Mouse (Mus musculus) heart, embryonic 12.5 days (tissue): ENCODE results near the gene Ppt2. TPM values are rescaled to one million over a fixed set of nuclear protein-coding genes. Genes with fewer than 3 reads are reported as not detected.

ENCODE experiments used
- ATAC-seq: fragments of 200-750 bp; cut with Nextera tagmentation; 2 replicates; pipeline ENCODE4 v1.8.0; 2017; ENCODE audit warnings: moderate TSS enrichment, moderate library complexity; ENCODE audit not compliant: insufficient number of reproducible peaks, low FRiP score
- H3K27ac ChIP-seq: fragments of 300-500 bp; sonication (generic); 2 replicates; pipeline ENCODE4 v1.5.1; 2016; ENCODE audit warnings: mild to moderate bottlenecking, moderate library complexity; ENCODE audit not compliant: poor library complexity, severe bottlenecking
- H3K27me3 ChIP-seq: fragments of 300-500 bp; sonication (generic); replicated peaks from 2 replicates; pipeline ENCODE4 v1.6.1; 2016; ENCODE audit warnings: mild to moderate bottlenecking, moderate library complexity
- H3K36me3 ChIP-seq: fragments of 300-500 bp; sonication (generic); 2 replicates; pipeline ENCODE4 v1.6.1; 2016; ENCODE audit warnings: mild to moderate bottlenecking, moderate library complexity
- H3K4me1 ChIP-seq: fragments of 300-500 bp; sonication (generic); replicated peaks from 2 replicates; pipeline ENCODE4 v1.6.1; 2016; ENCODE audit warnings: mild to moderate bottlenecking
- H3K4me2 ChIP-seq: fragments of 300-500 bp; sonication (generic); 2 replicates; pipeline ENCODE4 v1.6.1; 2016; ENCODE audit warnings: mild to moderate bottlenecking, moderate library complexity
- H3K4me3 ChIP-seq: fragments of 300-500 bp; sonication (generic); 2 replicates; pipeline ENCODE4 v1.5.1; 2016; ENCODE audit warnings: mild to moderate bottlenecking
- H3K9ac ChIP-seq: fragments of 300-500 bp; sonication (generic); 2 replicates; pipeline ENCODE4 v1.6.1; 2016; ENCODE audit warnings: mild to moderate bottlenecking, moderate library complexity
- H3K9me3 ChIP-seq: fragments of 300-500 bp; sonication (generic); replicated peaks from 2 replicates; pipeline ENCODE4 v1.6.1; 2016; ENCODE audit warnings: mild to moderate bottlenecking, moderate library complexity
- WGBS: fragments of 180-500 bp; shearing (Covaris S2); methylation state at CpG from one replicate; pipeline ENCODE4 v1.1.7; 2016; 5-methylcytosine and 5-hydroxymethylcytosine counted together
- polyA plus RNA-seq: library from polyadenylated mRNA; unstranded; fragments of >200 nt; fragmentation: Nextera tagmentation; extraction: Ambion mirVana; gene quantifications from 2 replicates; pipeline ENCODE4 v1.2.1, GENCODE M21; 2016

The Ppt2 gene
- polyA plus RNA-seq, 1 experiment from 2014 or later, result 28.9 TPM

DNA sequence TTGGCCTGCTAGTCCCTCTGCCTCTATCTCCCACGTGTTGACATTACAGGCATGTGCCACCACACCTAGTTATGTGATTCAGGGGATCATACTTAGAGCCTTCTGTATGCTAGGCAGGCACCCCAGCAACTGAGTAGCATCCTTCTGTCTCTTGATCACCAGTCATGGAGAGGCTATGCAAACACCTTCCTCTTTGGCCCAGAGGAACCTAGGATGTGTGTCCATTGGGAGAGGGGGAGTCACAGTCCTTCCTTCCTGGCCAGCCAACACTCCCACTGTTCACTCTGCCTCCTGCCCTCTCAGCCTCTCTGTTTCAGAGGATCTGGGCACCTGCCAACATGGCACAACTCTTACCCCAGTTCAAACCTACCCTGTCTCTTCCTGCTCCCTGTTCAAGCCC, 35.2 kb upstream of the Ppt2 start:
- peaks cover 26% of the 10 kb centered on the region for H3K4me1 ChIP-seq
- H3K9ac ChIP-seq, result no peak overlapping the region
- no peak overlapping the region for H3K4me3 ChIP-seq
- no peaks in the 10 kb centered on the region for H3K36me3 ChIP-seq
- ATAC-seq, result no peak
- no peak overlapping the region for H3K4me2 ChIP-seq
- peaks cover 45% of the 10 kb centered on the region for H3K27me3 ChIP-seq
- WGBS, result 34% methylated on average over 1 of the region's 1 CpGs
- no peaks in the 10 kb centered on the region; the same call in 1 of the 2 replicates for H3K9me3 ChIP-seq
- H3K27ac ChIP-seq, result no peak overlapping the region

DNA sequence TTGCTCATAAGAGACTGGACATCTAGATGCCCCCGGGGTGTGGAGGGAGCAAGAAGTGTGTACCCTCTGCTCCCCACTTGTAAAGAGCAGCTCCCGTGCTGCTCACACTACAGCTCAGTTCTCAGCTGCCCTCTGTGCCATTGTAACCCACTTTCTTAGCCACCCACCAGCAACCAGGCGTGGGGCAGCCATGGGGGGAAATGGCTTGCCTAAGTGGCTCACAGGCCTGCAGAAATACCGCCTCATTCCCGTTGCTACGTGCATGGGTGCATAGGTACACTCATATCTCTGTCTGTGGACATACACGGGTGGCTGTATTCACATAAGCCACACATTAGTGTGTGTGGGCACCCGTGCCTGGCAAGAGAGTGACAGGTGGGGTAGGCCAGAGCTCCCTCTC, 34.7 kb upstream of the Ppt2 start:
- no peak overlapping the region for H3K27ac ChIP-seq
- H3K9me3 ChIP-seq, result no peaks in the 10 kb centered on the region; the same call in 1 of the 2 replicates
- H3K4me2 ChIP-seq, result no peak overlapping the region
- no peak overlapping the region for H3K4me3 ChIP-seq
- WGBS, result 78% methylated on average over 8 of the region's 8 CpGs
- ATAC-seq, result no peak
- no peaks in the 10 kb centered on the region for H3K36me3 ChIP-seq
- peaks cover 26% of the 10 kb centered on the region for H3K4me1 ChIP-seq
- no peak overlapping the region for H3K9ac ChIP-seq
- H3K27me3 ChIP-seq, result peaks cover 45% of the 10 kb centered on the region

DNA sequence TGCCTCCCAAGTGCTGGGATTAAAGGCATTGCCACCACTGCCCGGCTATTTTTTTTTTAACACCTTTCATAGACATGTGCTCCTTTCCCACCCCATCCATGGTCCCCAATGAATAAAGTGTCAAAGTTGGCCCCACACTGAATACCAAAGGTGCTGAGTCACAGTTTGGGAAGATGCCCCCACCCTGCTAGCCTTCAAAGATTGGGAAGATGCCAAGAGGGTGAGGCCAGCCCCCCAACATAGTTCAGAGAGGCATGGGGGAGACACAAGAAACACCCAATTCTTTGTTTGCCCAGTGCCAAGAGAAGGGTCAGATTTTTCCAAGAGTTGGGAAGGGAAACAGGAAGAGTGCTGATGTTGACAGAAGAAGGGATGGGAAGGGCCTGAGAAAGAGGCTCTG, 34.2 kb upstream of the Ppt2 start:
- ATAC-seq, result no peak
- H3K4me2 ChIP-seq, result no peak overlapping the region
- H3K4me1 ChIP-seq, result peaks cover 26% of the 10 kb centered on the region
- no peak overlapping the region for H3K27ac ChIP-seq
- H3K9ac ChIP-seq, result no peak overlapping the region
- H3K36me3 ChIP-seq, result no peaks in the 10 kb centered on the region
- 71% methylated on average over 1 of the region's 1 CpGs for WGBS
- H3K9me3 ChIP-seq, result no peaks in the 10 kb centered on the region
- no peak overlapping the region for H3K4me3 ChIP-seq
- H3K27me3 ChIP-seq, result peaks cover 45% of the 10 kb centered on the region

DNA sequence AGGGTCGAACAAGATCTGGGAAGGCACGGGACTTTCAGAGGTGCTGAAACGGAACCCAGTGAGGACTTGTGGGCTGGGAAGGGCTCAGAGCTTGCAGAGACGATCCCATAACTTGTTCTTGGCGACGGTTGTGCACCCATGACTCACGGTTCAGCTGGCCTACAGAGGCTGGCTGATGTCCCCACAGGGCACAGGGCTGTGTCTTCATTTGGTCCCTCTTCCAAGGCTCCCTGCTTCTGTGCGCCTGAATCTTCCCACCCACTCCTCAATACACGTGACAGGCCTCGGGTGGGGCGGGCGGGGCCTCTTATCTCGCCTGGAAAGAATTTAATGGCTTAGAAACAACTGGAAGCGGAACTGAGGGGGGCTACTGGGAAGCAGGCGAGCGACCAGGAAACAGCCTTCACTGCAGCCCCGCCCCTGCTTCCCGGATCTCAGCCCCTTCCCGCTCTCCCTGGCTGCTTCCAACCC, 32.8 kb upstream of the Ppt2 start:
- Histone ChIP-seq H3K9ac (peak overlapping the region; percentile 1; the same call in 1 of the 2 replicates), H3K27ac (no peak overlapping the region), H3K4me1 (peaks cover 28% of the 10 kb centered on the region), H3K4me2 (peak overlapping the region; percentile 60), H3K27me3 (peaks cover 45% of the 10 kb centered on the region), H3K9me3 (no peaks in the 10 kb centered on the region), H3K4me3 (peak overlapping the region; percentile 17), H3K36me3 (no peaks in the 10 kb centered on the region)
- ATAC-seq, result peak; percentile 53; the same call in 1 of the 2 replicates
- WGBS, result 5% methylated on average over 19 of the region's 19 CpGs

DNA sequence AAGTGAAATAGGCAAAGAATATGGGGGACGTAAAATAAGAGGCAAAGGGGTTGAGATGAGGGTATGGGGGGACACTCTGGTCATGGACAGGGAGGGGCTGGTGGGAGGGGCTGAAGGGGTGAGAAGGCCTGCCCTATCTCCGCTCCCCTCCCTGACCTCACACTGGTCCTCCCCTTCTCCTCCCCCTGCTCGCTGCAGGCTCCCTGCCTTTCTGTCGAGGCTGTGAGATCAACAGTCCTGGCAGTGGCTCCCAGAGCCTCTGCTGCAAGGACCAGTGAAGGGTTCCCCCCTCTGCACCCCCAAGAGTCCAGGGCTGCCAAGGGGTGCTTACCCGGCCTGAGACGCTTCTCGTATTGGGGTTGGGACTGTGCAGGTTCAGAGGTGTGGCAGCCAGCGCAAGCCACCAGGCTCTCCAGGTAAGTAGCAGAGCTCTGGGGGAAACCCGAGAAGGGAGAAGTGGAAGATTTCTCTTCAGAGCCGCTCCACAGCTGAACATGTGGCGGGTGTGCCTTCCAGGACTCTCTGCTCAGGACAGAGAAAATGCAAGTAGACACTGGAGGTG, 32.0 kb upstream of the Ppt2 start:
- Histone ChIP-seq H3K4me2 (peak overlapping the region; percentile 60), H3K4me3 (no peak overlapping the region), H3K36me3 (no peaks in the 10 kb centered on the region), H3K9me3 (no peaks in the 10 kb centered on the region), H3K4me1 (peaks cover 36% of the 10 kb centered on the region), H3K9ac (no peak overlapping the region), H3K27ac (no peak overlapping the region), H3K27me3 (peaks cover 37% of the 10 kb centered on the region)
- no peak for ATAC-seq
- 27% methylated on average over 11 of the region's 11 CpGs for WGBS

DNA sequence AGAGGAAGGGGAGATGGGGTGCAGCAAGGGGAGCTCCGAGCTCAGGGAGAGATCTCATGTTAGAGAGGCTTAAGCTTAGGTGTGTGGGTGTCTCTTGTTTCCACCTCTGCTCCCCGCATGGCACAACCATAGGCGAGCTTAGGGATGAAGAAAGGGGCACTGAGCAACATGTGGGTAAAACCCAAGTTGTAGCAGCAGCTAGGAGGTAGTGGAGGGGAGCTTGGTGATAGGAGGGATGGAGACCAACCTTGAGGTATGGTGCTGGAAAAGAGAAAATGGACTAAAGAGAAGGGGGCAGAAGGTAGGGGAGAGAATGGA, 31.5 kb upstream of the Ppt2 start:
- Histone ChIP-seq H3K27ac (no peak overlapping the region), H3K27me3 (peaks cover 33% of the 10 kb centered on the region), H3K36me3 (no peaks in the 10 kb centered on the region), H3K9me3 (no peaks in the 10 kb centered on the region), H3K4me2 (no peak overlapping the region), H3K4me1 (peaks cover 41% of the 10 kb centered on the region), H3K4me3 (no peak overlapping the region), H3K9ac (no peak overlapping the region)
- ATAC-seq, result no peak
- 57% methylated on average over 3 of the region's 3 CpGs for WGBS

DNA sequence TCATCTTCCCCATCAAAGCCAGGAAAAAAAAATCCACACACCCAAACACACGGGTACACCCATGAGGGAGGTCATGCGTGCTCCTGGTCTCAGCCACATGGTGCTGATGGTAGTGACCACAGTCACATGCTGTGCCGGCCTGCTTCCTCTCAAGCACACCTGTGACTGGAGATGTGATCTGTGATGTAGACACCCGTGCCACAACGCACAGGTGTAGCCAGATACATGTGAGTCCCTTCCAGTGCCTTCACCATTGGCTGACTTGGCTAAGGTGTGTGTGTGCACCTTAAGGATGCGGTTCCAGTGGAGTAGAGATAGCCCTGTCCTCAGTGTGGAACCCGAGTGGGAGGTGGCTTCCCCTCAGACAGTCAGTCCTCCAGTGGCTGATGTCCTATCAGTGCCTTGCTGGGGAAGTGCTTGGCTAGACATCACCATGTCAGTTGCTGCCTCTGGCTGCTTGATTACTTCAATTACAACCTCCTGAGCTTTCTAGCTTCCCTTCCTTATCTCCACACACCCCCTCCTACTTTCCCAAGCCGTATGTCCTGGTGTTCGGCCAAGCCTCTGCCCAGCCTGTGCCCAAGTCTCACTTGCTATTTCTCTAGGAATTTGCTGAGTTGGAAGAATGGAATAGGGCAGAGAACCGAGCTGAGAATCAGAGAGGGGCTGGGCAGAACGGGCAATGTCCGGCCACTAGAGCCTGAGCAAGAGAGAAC, 31.0 kb upstream of the Ppt2 start:
- WGBS, result 40% methylated on average over 12 of the region's 12 CpGs
- H3K4me2 ChIP-seq, result no peak overlapping the region

DNA sequence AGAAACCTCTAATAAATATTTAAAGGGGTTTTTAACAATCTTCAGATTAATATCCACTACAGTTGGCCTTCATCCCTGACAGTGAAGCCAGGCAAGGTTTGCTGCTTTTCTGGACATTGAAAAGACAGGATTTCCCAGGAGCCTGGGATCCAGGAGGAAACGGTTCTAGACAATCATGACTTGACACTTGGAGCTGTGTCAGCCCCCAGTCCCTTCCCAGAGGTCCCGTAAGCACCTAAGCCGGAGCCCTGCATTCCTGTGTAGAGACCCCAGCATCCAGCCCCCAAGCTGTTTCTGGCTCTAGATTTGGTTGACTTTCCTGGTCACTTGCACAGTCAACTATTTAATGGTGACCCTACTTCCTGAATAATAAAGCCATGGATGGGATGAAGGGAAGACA, 30.3 kb upstream of the Ppt2 start:
- Histone ChIP-seq H3K27ac (no peak overlapping the region), H3K36me3 (peaks cover 7% of the 10 kb centered on the region), H3K4me1 (peaks cover 47% of the 10 kb centered on the region), H3K4me2 (no peak overlapping the region), H3K9me3 (no peaks in the 10 kb centered on the region), H3K27me3 (peaks cover 31% of the 10 kb centered on the region), H3K4me3 (no peak overlapping the region), H3K9ac (no peak overlapping the region)
- no peak for ATAC-seq
- WGBS, result 67% methylated on average over 3 of the region's 3 CpGs

More for the DNA sequence above, 31.0 kb upstream of the Ppt2 start:
- no peak overlapping the region for H3K9ac ChIP-seq
- peaks cover 3% of the 10 kb centered on the region for H3K36me3 ChIP-seq
- H3K9me3 ChIP-seq, result no peaks in the 10 kb centered on the region
- no peak overlapping the region for H3K27ac ChIP-seq
- H3K4me3 ChIP-seq, result no peak overlapping the region
- peaks cover 46% of the 10 kb centered on the region for H3K4me1 ChIP-seq
- ATAC-seq, result no peak
- peaks cover 31% of the 10 kb centered on the region for H3K27me3 ChIP-seq

DNA sequence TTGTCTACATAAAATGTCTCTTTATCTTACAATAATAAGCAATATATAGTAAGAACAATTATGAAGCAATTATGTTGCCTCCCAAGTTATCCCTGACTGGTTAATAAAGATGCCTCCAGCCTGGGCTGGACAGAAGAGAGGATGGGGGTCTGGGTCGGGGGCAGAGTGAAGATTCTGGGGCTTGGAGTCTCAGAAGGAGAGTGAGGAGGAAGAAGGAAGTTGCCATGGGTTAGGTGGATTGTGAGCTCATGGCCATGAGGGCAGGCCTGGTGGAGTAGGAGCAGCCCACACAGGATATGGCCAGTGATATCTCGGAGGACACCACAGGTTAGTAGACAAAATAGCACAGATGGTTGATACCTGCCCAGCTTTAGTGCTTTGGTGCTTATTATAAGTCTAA, 29.8 kb upstream of the Ppt2 start:
- Histone ChIP-seq H3K27ac (no peak overlapping the region), H3K4me1 (peaks cover 47% of the 10 kb centered on the region), H3K9ac (no peak overlapping the region), H3K4me2 (no peak overlapping the region), H3K36me3 (peaks cover 12% of the 10 kb centered on the region), H3K9me3 (no peaks in the 10 kb centered on the region), H3K4me3 (no peak overlapping the region), H3K27me3 (peaks cover 31% of the 10 kb centered on the region)
- no peak for ATAC-seq
- WGBS, result 65% methylated on average over 2 of the region's 2 CpGs

DNA sequence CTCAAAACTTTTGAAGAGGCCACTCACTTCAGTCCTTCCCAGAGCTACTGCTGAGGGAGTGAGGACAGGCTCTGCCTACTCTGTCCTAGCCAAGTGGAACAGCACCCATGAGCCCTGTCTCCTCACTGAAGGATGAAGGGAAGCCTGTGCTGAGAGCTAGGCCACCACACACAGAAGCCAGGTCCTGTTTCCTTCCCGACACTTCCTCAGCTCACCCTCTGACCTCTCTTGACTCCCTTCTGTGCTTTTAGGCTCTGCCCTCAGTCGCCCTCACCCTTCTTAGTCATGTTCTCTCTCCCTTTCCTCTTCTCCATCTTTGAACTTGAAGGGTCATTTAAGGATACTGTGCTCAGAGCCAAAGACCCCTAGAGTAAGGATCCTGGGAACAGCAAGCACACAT, 29.0 kb upstream of the Ppt2 start:
- no peak overlapping the region for H3K4me3 ChIP-seq
- H3K27me3 ChIP-seq, result peaks cover 28% of the 10 kb centered on the region
- H3K9me3 ChIP-seq, result no peaks in the 10 kb centered on the region
- peaks cover 21% of the 10 kb centered on the region for H3K36me3 ChIP-seq
- no peak overlapping the region for H3K4me2 ChIP-seq
- no peak overlapping the region for H3K9ac ChIP-seq
- no peak overlapping the region for H3K27ac ChIP-seq
- ATAC-seq, result no peak
- 36% methylated on average over 2 of the region's 2 CpGs for WGBS
- peaks cover 47% of the 10 kb centered on the region for H3K4me1 ChIP-seq

DNA sequence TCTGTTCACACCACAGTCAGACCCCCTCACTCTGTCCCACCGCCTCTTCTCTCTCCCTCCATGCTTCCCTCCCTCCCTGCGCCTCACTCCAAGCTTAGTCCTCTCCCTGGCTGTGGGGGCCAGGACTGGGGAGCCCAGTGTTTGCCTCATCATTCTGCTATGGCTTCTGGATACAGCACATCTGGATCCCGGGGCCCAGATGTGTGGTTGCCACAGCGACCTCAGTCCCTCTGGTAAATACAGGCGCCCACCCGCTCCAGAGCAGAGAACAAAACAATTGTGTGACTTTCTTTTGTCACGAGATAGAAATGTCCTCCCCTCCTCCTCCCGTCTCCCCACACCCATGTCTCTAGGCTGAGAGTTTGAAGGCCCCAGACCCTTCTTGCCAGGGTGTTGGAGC, 28.4 kb upstream of the Ppt2 start:
- Histone ChIP-seq H3K9ac (no peak overlapping the region), H3K4me2 (no peak overlapping the region), H3K4me3 (no peak overlapping the region), H3K27ac (no peak overlapping the region), H3K9me3 (no peaks in the 10 kb centered on the region), H3K36me3 (peaks cover 27% of the 10 kb centered on the region), H3K4me1 (peaks cover 46% of the 10 kb centered on the region), H3K27me3 (peaks cover 27% of the 10 kb centered on the region)
- 60% methylated on average over 8 of the region's 8 CpGs for WGBS
- ATAC-seq, result no peak
